Mouse (Mus musculus) kidney, postnatal 36 days (tissue): Measurements from ENCODE around the gene Glmn.

Experiments used
- DNase-seq, 2 experiments: peaks; one replicate each; pipeline ENCODE4 v3.0.0; 2021 to 2022; ENCODE audit warnings: mixed read lengths in 2 of 2

The Glmn gene

GRCm38 (mm10) chr5:107515453-107515852 lies 82.2 kb downstream of the Glmn start:
- DNase-seq: no peak

DNA sequence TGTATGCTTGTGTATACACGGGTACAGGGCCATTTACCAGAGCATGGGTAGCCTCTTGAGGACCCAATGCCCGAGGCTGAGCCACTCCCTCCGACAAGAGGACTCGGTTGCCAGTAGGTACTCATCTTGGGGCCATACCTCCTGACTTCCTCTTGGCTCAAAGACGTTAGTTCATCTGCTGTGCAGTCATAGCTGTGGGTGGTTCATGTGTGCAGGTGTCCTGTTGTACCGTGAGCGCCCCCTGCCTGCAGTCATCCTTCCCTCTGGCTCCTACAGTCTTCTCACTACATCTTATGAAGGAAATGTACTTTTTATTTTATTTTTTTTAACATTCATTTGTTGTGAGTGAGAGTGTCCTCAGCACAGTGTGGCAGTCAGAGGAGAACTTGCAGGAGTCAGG lies 84.1 kb downstream of the Glmn start:
- DNase-seq: peak; percentile 19 to 80

DNA sequence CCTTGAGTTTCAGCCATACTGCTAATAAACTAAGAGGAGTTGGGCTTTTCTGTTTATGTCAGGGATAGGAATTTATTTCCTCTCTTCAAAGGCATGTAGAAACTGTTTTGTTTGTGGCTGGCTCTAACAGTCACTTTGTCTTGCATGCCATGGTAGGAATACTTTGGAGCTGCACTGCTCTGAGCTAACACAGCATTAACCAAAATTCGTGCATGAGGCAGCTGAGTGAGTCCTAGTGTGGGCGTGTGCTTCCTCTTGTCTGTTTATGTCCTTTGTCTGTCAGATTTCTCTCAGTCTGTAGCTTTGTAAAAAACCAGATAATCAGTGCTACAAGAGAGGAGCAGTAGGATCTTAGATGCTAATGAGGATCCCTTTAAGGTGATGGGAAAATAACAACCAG lies 86.4 kb downstream of the Glmn start:
- DNase-seq: no peak

DNA sequence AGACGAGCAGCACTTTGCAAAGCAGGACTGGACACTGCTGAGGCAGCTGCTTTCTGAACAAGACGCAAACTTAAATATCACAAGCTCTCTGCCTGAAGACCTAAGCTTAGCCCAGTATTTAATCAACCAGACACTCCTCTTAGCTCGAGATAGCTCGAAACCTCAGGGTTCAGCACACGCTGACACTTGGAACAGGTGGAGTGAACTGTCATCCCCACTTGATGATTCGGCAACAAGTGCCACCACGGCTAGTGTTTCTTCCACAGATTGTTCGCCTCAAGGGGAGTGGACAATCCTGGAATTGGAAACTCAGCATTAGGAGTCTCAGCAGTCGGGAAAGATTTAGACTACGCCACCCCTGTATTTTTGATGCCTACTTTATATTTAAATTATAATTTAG lies 87.2 kb downstream of the Glmn start:
- DNase-seq: no peak

- DNase-seq: no peak
Measured at GRCm38 (mm10) chr5:107507321-107507720, 90.4 kb downstream of the Glmn start, which contains the start of gene Gm42669. Gene Gm42669 (plus strand): TSS chr5:107507621.

GRCm38 (mm10) chr5:107500741-107501140 lies 96.9 kb downstream of the Glmn start:
- DNase-seq: no peak

GRCm38 (mm10) chr5:107499891-107500535 lies 97.7 kb downstream of the Glmn start:
- DNase-seq: no peak
